Mouse (Mus musculus) forebrain, postnatal 0 days (tissue): ENCODE data around the gene Cyb561. TPM values are rescaled to one million over a fixed set of nuclear protein-coding genes. Genes with fewer than 3 reads are reported as not detected.

Source experiments
- ATAC-seq: fragments of 200-750 bp; cut with Nextera tagmentation; 2 replicates; pipeline ENCODE4 v1.8.0; 2017; ENCODE audit warnings: mild to moderate bottlenecking, moderate library complexity
- DNase-seq: peaks from one replicate; pipeline ENCODE4 v3.0.0-alpha.2; 2015
- H3K27ac ChIP-seq: fragments of 300-500 bp; sonication (generic); 2 replicates; pipeline ENCODE4 v1.5.1; 2014; ENCODE audit warnings: low read depth, mild to moderate bottlenecking, antibody characterized with exemption, low read length, moderate library complexity, mixed read lengths
- H3K27me3 ChIP-seq: fragments of 300-500 bp; sonication (generic); 2 replicates; pipeline ENCODE4 v1.6.1; 2014; ENCODE audit warnings: mild to moderate bottlenecking, low read length, mixed read lengths; ENCODE audit not compliant: insufficient read depth
- H3K36me3 ChIP-seq: fragments of 300-500 bp; sonication (generic); 2 replicates; pipeline ENCODE4 v1.6.1; 2014; ENCODE audit warnings: mild to moderate bottlenecking, moderate library complexity; ENCODE audit not compliant: insufficient read depth
- H3K4me1 ChIP-seq: fragments of 300-500 bp; sonication (generic); 2 replicates; pipeline ENCODE4 v1.6.1; 2014; ENCODE audit warnings: antibody characterized with exemption; ENCODE audit not compliant: insufficient read depth
- H3K4me2 ChIP-seq: fragments of 300-500 bp; sonication (generic); 2 replicates; pipeline ENCODE4 v1.6.1; 2014; ENCODE audit warnings: low read depth, mild to moderate bottlenecking, moderate library complexity
- H3K4me3 ChIP-seq: fragments of 300-500 bp; sonication (generic); 2 replicates; pipeline ENCODE4 v1.5.1; 2014; ENCODE audit warnings: low read depth, low read length, mixed read lengths
- H3K9ac ChIP-seq: fragments of 300-500 bp; sonication (generic); 2 replicates; pipeline ENCODE4 v1.6.1; 2014; ENCODE audit warnings: mild to moderate bottlenecking
- H3K9me3 ChIP-seq: fragments of 300-500 bp; sonication (generic); 2 replicates; pipeline ENCODE4 v1.6.1; 2016; ENCODE audit warnings: low read length
- CTCF ChIP-seq: sonication (generic); IDR thresholded peaks from 2 replicates; pipeline ENCODE4 v1.5.1; 2016; ENCODE audit warnings: antibody characterized with exemption, control low read depth, low read depth
- WGBS: fragments of 180-500 bp; shearing (Covaris S2); extraction: QIAGEN DNeasy Blood & Tissue Kit; methylation state at CpG from one replicate; pipeline ENCODE4 v1.1.7; 2014; 5-methylcytosine and 5-hydroxymethylcytosine counted together
- polyA plus RNA-seq: library from polyadenylated mRNA; unstranded; fragments of >200 nt; fragmentation: Nextera tagmentation; extraction: Ambion mirVana; gene quantifications from 2 replicates; pipeline ENCODE4 v1.2.1, GENCODE M21; 2015
- total RNA-seq: library from RNA; depleted of rRNA; stranded (reverse); fragments of >200 nt; gene quantifications from 2 replicates; pipeline ENCODE4 v1.2.3, GENCODE M21; 2014

Cyb561 gene
- total and polyA plus RNA-seq, 2 experiments from 2014 or later: 55.8 to 62.7 TPM

DNA sequence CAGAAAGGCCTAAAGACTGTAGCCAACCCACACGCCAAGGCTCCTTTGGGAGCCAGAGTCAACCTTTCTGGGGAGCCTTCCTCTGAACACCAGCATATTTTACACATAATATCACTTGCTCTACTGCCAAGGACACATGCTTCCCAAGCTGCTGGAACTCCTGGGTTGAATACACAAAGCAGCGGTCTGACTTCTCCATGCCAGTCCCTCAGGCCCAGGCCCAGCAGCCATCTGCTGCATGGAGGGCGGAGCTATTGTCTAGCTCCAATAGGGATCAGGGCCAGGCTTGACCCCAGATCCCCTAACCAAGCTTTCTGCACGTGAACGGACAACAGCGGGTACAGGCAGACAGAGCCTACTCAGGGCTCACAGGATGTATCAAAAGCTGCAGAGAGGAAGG lies 18.3 kb downstream of the Cyb561 start:
- Histone ChIP-seq H3K27me3 (no peaks in the 10 kb centered on the region), H3K4me1 (no peaks in the 10 kb centered on the region; the same call in 1 of the 2 replicates), H3K4me3 (no peak overlapping the region), H3K36me3 (peaks cover 8% of the 10 kb centered on the region; the same call in 1 of the 2 replicates), H3K4me2 (no peak overlapping the region), H3K27ac (no peak overlapping the region), H3K9me3 (no peaks in the 10 kb centered on the region), H3K9ac (no peak overlapping the region)
- TF ChIP-seq CTCF: no peak
- no peak for ATAC-seq
- 41% methylated on average over 6 of the region's 6 CpGs for whole genome bisulfite sequencing
- DNase-seq: no peak

DNA sequence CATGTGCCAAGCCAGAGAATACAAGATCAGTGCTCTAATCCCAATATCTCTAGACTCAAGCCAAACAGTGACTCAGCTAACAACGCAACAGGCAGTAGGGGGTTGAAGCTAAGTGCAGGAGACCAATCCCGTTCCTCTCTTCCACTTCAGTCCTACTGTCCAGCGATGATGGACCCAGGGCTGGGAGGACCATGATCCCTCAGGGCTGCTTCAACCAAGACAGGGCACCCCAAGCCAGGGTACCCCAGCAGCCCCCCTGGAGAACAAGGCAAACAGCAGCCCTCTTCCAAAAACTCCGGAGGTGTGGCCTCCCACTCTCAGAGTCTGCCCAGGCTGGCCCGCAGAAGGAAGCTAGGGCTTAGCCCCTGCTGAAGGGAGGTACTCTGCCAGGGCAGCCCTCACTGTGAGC lies 18.8 kb downstream of the Cyb561 start:
- DNase-seq (no peak), ATAC-seq (no peak)
- no peak overlapping the region for H3K4me3 ChIP-seq
- no peak overlapping the region for H3K4me2 ChIP-seq
- no peak overlapping the region for H3K27ac ChIP-seq
- no peak overlapping the region for H3K9ac ChIP-seq
- peaks cover 8% of the 10 kb centered on the region; the same call in 1 of the 2 replicates for H3K36me3 ChIP-seq
- WGBS: 61% methylated on average over 5 of the region's 5 CpGs
- no peak for TF ChIP-seq CTCF
- H3K4me1 ChIP-seq: no peaks in the 10 kb centered on the region; the same call in 1 of the 2 replicates
- no peaks in the 10 kb centered on the region for H3K9me3 ChIP-seq
- H3K27me3 ChIP-seq: no peaks in the 10 kb centered on the region

DNA sequence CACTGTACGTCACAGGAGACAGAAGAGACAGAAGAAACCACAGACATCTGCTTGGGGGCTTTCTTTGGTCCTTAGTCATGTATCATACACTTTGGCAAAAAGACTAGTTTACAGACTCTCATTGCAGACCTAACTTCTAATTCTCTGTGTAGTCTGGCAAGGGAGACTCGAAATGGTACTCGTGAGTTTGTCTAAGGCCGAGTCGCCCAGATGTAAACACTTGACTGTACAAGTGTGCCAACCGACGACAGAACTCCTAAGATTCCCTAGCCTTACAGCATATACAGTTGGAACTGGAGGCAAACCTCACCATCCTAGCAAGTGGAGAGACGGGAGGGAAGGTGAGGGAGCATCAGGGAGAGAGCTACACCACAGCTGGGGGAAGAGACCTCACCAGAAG lies 19.4 kb downstream of the Cyb561 start:
- no peaks in the 10 kb centered on the region; the same call in 1 of the 2 replicates for H3K4me1 ChIP-seq
- H3K4me3 ChIP-seq: no peak overlapping the region
- WGBS: 88% methylated on average over 8 of the region's 8 CpGs
- no peak overlapping the region for H3K4me2 ChIP-seq
- ATAC-seq: no peak
- DNase-seq: no peak
- no peak overlapping the region for H3K27ac ChIP-seq
- H3K9me3 ChIP-seq: no peaks in the 10 kb centered on the region
- H3K9ac ChIP-seq: no peak overlapping the region
- peaks cover 8% of the 10 kb centered on the region; the same call in 1 of the 2 replicates for H3K36me3 ChIP-seq
- H3K27me3 ChIP-seq: no peaks in the 10 kb centered on the region
- TF ChIP-seq CTCF: no peak

DNA sequence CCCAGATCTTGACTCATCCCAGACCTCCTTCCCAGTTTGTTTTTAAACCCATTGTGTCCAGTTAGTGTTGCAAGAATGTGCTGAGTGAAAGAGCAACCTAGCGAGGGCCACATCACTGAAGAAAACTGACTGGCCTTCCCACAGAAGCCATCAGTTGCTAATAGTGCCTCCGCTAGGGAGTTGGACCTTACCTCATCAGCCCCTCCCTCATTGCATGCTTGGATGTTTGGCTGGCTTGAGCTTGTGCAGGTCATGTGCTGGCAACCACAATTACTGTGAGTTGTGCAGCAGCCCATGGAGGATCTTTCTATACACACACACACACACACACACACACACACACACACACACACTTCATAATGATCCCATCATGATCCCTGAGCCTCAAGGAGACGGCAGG lies 21.8 kb downstream of the Cyb561 start:
- Histone ChIP-seq H3K27ac (no peak overlapping the region), H3K27me3 (no peaks in the 10 kb centered on the region), H3K9ac (no peak overlapping the region), H3K4me2 (no peak overlapping the region), H3K4me1 (no peaks in the 10 kb centered on the region), H3K36me3 (peaks cover 8% of the 10 kb centered on the region; the same call in 1 of the 2 replicates), H3K4me3 (no peak overlapping the region), H3K9me3 (no peaks in the 10 kb centered on the region)
- ATAC-seq: no peak
- WGBS: 85% methylated on average over 3 of the region's 3 CpGs
- no peak for DNase-seq
- TF ChIP-seq CTCF: no peak

DNA sequence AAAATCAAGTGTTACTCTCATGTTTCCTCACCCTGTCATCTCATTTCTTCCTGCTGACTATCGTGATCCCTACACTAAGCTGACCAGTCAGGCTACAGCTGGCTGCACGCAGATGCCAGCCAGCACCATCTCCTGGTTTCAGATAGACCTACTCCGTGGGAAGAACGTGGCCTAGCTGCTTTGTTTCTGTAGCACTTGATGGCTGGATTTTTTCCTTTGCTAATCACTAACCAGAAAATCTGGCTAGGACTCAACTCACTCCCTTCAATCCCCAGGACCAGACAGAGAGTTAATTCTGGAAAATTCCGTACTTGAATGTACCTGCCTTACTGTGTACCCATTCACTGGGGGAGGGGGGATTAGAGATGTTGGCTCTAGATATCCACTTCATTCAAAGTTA lies 25.0 kb downstream of the Cyb561 start:
- 59% methylated on average over 5 of the region's 5 CpGs for WGBS
- ATAC-seq: no peak

DNA sequence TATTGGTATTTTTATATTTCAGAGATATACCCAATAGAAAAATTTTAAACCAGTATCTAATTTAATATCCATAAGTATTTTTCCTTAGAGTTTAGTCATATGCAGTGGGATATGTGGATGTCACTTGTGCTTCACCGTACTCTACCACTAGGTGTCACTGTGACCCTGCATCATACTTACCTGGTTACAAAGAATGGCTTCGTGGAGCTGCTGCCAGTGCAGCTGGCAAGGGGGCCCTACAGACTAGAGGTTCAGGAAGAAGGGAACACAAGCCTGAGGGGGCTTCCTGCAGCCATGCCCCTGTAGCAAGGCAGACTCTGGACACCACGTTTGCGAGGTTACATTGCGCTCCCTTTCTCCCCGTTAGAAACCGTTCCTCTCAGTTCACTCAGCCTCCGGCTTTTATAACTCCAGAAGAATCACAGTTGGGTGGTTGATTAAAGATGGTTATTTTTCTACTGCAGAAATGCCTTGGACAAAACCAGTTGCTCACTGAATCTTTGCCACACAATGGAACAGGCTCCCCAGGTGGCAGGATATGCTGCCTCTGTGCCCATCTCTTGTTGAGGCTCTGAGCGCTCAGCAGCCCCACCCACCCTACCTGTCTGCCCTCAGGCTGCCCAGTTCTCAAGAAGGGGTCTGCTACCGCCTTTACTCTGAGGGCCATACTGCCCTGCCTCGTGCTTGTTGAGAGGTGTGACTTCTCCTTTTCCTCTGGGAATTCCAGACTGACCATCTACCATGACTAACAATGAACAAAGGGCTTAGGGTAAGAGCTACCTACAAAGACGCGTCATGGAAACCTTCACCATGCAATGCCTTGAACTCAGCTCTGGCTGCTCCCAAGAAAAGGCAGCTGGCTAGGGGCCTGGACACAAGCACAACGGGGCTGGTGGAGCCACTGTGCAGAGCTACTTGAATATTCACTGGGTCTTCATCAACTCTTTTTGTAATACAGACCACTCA lies 25.8 kb downstream of the Cyb561 start:
- Histone ChIP-seq H3K36me3 (peaks cover 21% of the 10 kb centered on the region), H3K9me3 (no peaks in the 10 kb centered on the region), H3K27me3 (no peaks in the 10 kb centered on the region), H3K4me1 (no peaks in the 10 kb centered on the region), H3K9ac (no peak overlapping the region), H3K4me2 (no peak overlapping the region), H3K27ac (0 out of 2 replicates have a peak overlapping the region, but pooled peaks have one; percentile 9), H3K4me3 (no peak overlapping the region)
- DNase-seq (peak; percentile 90), ATAC-seq (peak; percentile 87)
- WGBS: 52% methylated on average over 14 of the region's 14 CpGs
- TF ChIP-seq CTCF: peak; percentile 96

More for the DNA sequence above, 25.0 kb downstream of the Cyb561 start:
- no peaks in the 10 kb centered on the region for H3K4me1 ChIP-seq
- H3K4me2 ChIP-seq: no peak overlapping the region
- H3K9me3 ChIP-seq: no peaks in the 10 kb centered on the region
- no peak overlapping the region for H3K27ac ChIP-seq
- H3K9ac ChIP-seq: no peak overlapping the region
- TF ChIP-seq CTCF: no peak
- no peak overlapping the region for H3K4me3 ChIP-seq
- DNase-seq: no peak
- peaks cover 12% of the 10 kb centered on the region for H3K36me3 ChIP-seq
- no peaks in the 10 kb centered on the region for H3K27me3 ChIP-seq
